Mouse (Mus musculus) liver, adult (tissue): ENCODE results near the gene Ppp2r5e.

Experiments used
- GATA4 ChIP-seq: IDR thresholded peaks from 2 replicates; pipeline ENCODE4 v1.6.1; 2014; ENCODE audit warnings: mild to moderate bottlenecking, low read length; ENCODE audit not compliant: insufficient replicate concordance

Gene Ppp2r5e

DNA sequence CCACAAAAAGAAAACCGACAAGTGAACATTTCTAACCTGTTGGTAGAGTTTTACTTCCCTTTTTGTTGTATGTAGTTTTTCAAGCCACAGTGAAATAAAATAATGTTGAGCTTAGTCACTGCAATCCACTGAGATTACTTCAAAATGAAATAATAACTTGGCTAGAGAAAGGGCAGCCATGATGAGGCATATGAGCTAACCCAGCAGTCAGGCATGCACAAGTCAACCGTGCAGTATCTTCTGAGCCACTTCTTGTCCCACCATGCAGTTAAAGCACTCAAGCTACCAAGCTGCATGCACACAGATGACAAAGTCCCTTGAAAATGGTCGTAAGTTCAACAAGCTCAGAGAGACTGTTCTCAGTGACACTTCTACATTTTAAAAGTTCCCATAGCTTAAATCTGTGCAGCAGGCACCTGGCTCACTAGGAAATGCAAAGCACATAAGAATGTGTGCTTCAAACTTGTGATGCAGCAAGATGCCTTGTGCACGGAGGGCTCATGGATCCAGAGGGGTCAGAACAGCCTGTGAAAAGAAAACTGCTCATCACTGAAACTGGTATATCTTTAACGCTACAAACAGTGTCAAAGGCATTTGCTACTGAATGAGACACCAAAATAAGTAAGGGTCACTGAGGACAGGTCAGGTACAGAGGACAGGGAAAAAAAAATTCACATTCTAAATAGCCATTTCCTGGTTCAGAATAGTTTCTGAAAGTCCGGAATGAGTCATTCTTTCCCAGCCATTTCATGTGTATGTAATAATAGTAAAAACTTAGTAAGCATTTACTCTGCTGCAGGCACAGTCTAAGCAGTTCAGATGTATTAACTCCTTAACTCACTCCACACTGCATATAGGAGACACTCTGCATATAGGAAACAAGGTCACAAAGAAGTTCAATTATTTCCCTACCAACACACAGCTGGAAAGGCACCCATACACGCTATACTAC lies 66.9 kb downstream of the Ppp2r5e start:
- TF ChIP-seq GATA4 = no peak

GRCm38 (mm10) chr12:75528300-75528699 lies 67.7 kb downstream of the Ppp2r5e start:
- no peak for TF ChIP-seq GATA4

GRCm38 (mm10) chr12:75524199-75524598 lies 71.8 kb downstream of the Ppp2r5e start:
- no peak for TF ChIP-seq GATA4

GRCm38 (mm10) chr12:75522931-75523330 lies 73.1 kb downstream of the Ppp2r5e start:
- TF ChIP-seq GATA4 = no peak

- TF ChIP-seq GATA4 = no peak
Observed at GRCm38 (mm10) chr12:75522360-75522759, 73.7 kb downstream of the Ppp2r5e start.

DNA sequence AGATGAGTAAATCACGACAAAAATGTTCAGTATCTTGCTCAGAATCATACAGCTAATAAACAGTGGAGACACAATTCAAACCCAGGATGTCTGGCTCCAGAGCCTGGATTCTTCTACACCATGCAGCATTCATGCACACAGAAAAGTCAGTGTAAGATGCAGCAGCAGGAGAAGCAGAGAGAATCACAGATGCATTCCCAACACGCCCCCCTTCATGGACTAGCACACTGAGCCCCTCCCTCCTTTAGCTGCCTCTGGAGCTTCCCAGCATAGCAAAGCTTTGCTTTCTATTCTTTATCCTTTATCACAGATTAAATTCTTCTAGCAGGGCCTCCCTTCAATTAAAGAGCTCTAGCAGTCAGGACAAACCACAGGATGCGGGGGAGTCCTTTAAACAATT lies 75.7 kb downstream of the Ppp2r5e start:
- TF ChIP-seq GATA4 = no peak

- TF ChIP-seq GATA4 = no peak
Observed at GRCm38 (mm10) chr12:75519181-75519940, 76.7 kb downstream of the Ppp2r5e start.

DNA sequence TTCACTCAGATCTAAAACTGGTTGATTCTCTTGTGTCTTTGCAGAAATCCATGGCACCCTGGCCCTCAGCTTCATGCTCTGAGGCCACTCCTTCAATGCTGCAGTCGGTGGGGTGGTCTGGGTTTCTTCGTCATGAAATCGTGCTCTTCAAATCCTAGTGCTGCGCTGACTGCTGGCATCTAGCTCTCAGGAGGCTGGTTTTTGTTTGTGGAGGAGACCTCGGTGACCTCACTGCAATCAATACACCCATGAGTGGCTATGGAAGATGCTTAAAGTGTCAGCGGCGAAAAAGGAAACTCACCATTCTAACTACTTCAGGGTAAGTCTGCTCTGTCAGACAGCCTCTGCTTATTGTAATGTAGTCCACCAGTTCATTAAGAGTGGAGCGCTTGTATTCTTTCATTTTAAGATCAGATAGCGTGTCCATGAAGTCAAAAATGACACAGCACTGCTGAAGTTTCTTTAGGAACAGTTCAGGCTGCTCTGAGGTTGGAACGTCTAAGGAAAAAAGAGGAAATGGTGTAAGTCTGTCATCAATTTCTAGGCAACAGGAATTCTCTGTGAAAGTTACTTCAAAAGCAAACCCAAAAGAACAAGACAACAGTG lies 80.6 kb downstream of the Ppp2r5e start:
- no peak for TF ChIP-seq GATA4

DNA sequence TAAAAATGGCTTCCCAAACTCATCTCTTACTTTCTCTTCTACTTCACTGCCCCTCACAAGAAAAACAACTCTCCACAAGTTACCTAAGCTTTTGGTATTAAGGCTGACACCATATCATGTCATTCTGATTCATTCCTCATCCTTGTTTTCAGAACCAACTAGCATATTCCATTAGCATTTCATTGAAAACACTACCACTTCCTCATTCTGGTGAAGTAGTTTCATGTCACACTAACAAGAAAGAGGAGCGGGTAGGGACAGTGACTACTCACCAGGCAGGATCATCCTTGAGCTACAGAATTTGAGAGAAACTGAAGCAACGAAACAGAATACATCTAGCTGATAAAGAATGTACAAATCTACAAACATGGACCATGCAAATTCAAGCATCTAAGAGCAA lies 84.5 kb downstream of the Ppp2r5e start:
- TF ChIP-seq GATA4 = no peak

- TF ChIP-seq GATA4 = no peak
Observed at GRCm38 (mm10) chr12:75504991-75505650, 90.9 kb downstream of the Ppp2r5e start.

DNA sequence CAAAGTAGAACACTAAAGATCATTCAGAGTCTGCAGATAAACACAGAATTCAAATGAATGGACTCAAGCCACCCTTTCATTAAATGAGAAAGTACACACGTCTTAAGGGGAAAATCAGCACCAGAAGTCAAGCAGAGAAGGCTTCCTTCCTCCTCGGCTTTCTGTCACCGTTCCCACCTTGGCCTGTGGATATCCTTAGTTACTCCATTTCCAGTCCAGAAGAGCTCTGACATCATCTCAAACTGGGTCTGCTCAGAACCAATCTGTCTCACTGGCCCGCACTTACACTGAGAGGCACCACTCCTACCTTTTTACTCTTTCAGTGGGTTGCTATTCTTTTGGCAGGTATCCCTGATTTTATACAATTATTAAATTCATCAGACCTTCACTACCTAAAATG lies 93.4 kb downstream of the Ppp2r5e start:
- no peak for TF ChIP-seq GATA4

GRCm38 (mm10) chr12:75497698-75498097 lies 98.3 kb downstream of the Ppp2r5e start:
- no peak for TF ChIP-seq GATA4

GRCm38 (mm10) chr12:75495636-75496035 lies 100.4 kb downstream of the Ppp2r5e start:
- TF ChIP-seq GATA4 = no peak

- no peak for TF ChIP-seq GATA4
Observed at GRCm38 (mm10) chr12:75494643-75495042, 101.4 kb downstream of the Ppp2r5e start.

DNA sequence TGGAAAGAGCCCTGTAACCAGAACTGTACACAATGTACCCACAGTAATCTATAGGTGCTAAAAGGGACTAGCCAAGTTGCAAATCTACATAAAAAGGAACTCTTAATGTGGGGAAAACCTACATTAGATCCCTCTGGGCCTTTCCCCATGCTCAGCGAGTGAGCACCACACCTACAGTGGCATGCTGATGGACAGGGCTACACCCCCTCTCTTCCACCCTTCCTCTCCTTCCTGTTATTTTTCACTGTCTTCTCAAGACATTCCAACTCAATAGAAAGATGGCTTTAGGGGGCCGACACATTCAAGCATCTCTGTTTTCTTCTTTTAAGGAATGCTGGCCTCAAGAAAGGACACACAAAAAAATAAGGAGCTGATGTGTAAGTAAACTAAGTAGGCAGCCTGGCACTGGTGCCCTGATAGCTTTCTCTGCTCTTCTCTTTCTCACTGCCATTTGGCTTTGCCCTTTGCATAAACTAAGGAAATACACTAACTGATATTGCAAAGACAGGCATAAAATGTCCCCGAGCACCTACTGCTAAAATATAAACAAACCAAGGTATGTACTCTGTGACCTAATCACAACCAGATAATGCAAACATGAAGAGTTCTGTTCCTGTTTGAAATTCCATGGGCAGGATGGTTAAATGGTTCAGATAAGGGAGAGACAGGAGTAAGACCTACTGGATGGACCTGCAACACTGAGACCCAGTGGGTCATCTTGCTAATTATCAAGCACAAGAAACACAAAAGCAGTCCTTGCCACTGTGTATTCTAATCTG lies 103.3 kb downstream of the Ppp2r5e start:
- no peak for TF ChIP-seq GATA4

DNA sequence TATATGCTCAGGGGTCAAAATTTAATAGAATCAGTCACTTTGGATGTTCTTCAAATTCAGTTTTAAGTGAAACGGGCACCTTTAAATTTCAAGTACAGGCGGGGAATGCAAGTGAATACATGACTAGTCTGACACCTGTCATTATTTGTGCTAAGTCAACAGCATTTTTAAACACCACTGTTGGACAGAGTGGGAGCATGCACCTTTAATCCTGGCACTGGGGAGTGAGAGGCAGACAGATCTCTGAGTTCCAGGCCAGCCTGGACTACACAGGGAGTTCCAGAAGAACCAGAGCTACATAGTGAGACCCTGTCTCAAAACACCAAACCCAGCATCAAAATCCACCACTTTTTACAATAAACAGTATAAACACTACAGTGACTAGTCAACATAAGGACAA lies 108.5 kb downstream of the Ppp2r5e start:
- no peak for TF ChIP-seq GATA4
